Mouse (Mus musculus): Measurements from ENCODE around the gene Selenov.

DNA sequence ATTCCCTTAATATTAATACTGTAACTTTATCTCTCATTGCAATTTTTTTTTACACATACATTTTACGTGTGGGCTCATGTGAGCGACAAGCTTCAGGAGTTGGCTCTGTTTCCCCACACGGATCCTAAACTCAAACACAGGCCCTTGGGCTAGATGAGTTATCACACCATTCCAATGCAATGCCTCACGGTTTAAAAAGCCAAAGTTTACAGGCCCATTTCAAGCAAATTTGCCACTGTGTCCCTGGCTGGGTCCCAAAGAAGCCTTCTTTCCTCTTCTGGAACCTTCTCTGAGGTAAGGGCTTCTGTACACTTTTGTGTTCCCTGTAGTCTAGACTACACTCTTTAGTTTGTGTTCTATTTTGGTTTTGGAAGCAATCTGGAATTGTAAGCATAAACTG is 43.5 kb upstream of the Selenov start:
- TF ChIP-seq CTCF (IDR thresholded peaks at IDR 0.05; ENCODE audit: low read depth) (no peak), EP300 (optimal IDR thresholded peaks at IDR 0.05) (no peak)

All from stomach, postnatal 0 days (tissue).